Mouse (Mus musculus) granulocyte monocyte progenitor cell, adult 5-6 weeks (primary cell): ENCODE results near the gene Hmgcs1. TPM values are rescaled to one million over a fixed set of nuclear protein-coding genes. Genes with fewer than 3 reads are reported as not detected.

Experiments
- ATAC-seq: replicated peaks from 2 replicates; pipeline ENCODE4 v1.8.0; 2016; ENCODE audit warnings: mild to moderate bottlenecking, moderate TSS enrichment, inconsistent platforms; ENCODE audit not compliant: poor library complexity, severe bottlenecking
- total RNA-seq, 2 experiments: library from RNA; stranded (forward) in 1 of 2; stranded (reverse) in 1 of 2; fragments of 200-712, 200-1000 nt in 1 of 2; fragments of >200 nt in 1 of 2; fragmentation: Nextera tagmentation in 1 of 2; gene quantifications; 2 replicates each; pipeline ENCODE4 v1.2.3; 2014 to 2017

Gene Hmgcs1
- total RNA-seq, 2 experiments from 2014 or later, result 21.5 to 32.9 TPM

- no peak for ATAC-seq
These were observed 8.3 kb downstream of the Hmgcs1 start for GRCm38 (mm10) chr13:119698436-119698835.

- ATAC-seq, result no peak
These were observed 14.1 kb downstream of the Hmgcs1 start for GRCm38 (mm10) chr13:119704280-119704679.

- peak; percentile 35; the same call in 1 of the 2 replicates for ATAC-seq
These were observed 16.2 kb downstream of the Hmgcs1 start for GRCm38 (mm10) chr13:119706278-119706880.

GRCm38 (mm10) chr13:119706953-119707352, 16.8 kb downstream of the Hmgcs1 start:
- no peak for ATAC-seq

- no peak for ATAC-seq
These were observed 17.7 kb downstream of the Hmgcs1 start for GRCm38 (mm10) chr13:119707906-119708305.

- no peak for ATAC-seq
These were observed 18.8 kb downstream of the Hmgcs1 start for GRCm38 (mm10) chr13:119708941-119709340.

- ATAC-seq, result no peak
These were observed 19.4 kb downstream of the Hmgcs1 start for GRCm38 (mm10) chr13:119709388-119710267.

GRCm38 (mm10) chr13:119710268-119710610, 20.1 kb downstream of the Hmgcs1 start:
- ATAC-seq, result no peak

GRCm38 (mm10) chr13:119712463-119712862, 22.3 kb downstream of the Hmgcs1 start:
- no peak for ATAC-seq

GRCm38 (mm10) chr13:119713107-119713787, 23.1 kb downstream of the Hmgcs1 start:
- peak; percentile 94 for ATAC-seq

- no peak for ATAC-seq
These were observed 23.6 kb downstream of the Hmgcs1 start for GRCm38 (mm10) chr13:119713821-119714220.

- ATAC-seq, result no peak
These were observed 25.9 kb downstream of the Hmgcs1 start for GRCm38 (mm10) chr13:119716105-119716504.

GRCm38 (mm10) chr13:119722447-119722846, 32.3 kb downstream of the Hmgcs1 start:
- ATAC-seq, result no peak

GRCm38 (mm10) chr13:119723368-119723767, 33.2 kb downstream of the Hmgcs1 start:
- no peak for ATAC-seq

GRCm38 (mm10) chr13:119724541-119724940, 34.4 kb downstream of the Hmgcs1 start:
- no peak for ATAC-seq

- ATAC-seq, result no peak
These were observed 37.6 kb downstream of the Hmgcs1 start for GRCm38 (mm10) chr13:119727608-119728387.

GRCm38 (mm10) chr13:119729406-119729805, 39.2 kb downstream of the Hmgcs1 start:
- ATAC-seq, result no peak

- no peak for ATAC-seq
These were observed 41.3 kb downstream of the Hmgcs1 start for GRCm38 (mm10) chr13:119731448-119731847.

- ATAC-seq, result no peak
These were observed 51.4 kb downstream of the Hmgcs1 start for GRCm38 (mm10) chr13:119741390-119742237.
